Mouse (Mus musculus) 3T3-L1 (cell line): ENCODE results near the gene Ksr2.

Experiments used
- DNase-seq: peaks from one replicate; pipeline ENCODE4 v3.0.0-alpha.2; 2015; ENCODE audit warnings: low read depth, low spot score

Ksr2 gene

DNA sequence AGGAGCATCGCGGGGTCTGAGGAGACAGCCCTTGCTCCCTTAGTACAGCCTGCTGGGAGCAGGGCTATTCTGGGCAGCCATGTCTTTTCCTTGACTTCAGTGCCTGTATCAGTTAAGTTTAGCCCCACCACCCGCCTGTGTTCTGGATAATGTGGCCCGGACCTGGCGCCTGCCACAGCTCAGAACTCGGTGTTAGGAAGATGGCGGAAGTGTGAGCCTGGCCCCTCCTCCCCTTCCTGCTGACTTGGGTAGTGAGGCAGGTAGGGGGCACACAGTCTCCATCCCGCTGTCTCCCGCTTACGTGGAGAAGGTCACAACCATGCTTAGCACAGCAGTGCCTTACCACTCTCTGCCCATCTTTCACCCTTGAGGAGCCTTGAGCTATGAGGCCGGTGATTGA lies 68.2 kb downstream of the Ksr2 start:
- no peak for DNase-seq

DNA sequence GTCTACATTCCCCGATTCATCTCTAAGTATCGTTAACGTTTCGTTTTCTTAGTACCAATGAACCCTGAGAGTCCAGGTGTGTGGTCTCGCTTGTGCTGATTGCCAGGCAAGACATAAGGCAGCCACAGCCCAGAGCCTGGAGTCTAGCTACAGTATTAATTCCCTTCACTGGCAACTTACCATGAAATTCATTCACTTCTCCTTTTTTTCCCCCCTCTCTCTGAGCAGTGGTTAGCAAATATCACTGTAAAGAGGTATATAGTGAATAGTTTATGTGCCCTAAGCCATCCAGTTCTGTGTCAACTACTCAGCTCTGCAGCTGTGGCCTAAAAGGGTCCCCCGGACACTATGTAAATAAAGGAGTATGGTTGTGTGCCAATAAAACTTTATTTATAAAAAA lies 71.6 kb downstream of the Ksr2 start:
- DNase-seq = no peak

DNA sequence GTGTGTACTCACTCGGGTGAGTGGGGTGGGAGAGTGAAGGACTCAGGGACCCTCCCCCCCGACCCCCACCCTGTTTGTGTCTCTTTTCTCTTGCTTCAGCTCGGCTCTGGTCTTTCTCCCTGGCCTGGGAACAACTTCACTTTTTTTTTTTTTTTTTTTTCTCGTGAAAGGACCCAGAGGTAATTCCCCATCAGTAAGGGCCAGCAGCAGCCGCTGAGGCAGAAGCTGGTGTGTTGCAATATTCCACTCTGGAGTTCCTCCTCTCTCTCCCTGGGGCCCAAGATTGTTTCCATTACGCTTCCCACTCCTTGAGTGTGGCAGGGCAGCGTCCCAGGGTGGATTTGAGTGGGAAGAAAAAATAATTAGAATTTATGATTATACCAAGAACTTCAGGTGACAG lies 72.3 kb downstream of the Ksr2 start:
- no peak for DNase-seq

DNA sequence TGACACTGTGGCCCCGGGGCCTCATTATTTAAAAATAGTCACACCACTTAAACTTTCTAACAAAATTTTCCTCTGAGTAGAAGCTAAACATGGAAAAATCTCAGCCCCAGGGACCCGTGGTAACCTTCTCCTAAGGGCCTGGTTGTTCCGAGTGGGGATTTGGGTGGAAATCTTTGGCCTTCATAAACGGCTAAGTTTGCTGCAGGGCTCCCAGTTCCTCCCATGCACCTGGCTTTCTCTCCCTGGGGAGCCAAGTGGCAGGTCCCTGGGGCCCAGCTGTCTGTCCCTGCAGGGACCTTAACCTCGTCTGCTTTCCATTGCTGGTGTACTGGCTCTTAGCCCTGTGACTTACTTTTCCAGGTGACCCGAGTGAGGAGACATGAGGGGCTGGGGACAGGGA lies 74.4 kb downstream of the Ksr2 start:
- no peak for DNase-seq

DNA sequence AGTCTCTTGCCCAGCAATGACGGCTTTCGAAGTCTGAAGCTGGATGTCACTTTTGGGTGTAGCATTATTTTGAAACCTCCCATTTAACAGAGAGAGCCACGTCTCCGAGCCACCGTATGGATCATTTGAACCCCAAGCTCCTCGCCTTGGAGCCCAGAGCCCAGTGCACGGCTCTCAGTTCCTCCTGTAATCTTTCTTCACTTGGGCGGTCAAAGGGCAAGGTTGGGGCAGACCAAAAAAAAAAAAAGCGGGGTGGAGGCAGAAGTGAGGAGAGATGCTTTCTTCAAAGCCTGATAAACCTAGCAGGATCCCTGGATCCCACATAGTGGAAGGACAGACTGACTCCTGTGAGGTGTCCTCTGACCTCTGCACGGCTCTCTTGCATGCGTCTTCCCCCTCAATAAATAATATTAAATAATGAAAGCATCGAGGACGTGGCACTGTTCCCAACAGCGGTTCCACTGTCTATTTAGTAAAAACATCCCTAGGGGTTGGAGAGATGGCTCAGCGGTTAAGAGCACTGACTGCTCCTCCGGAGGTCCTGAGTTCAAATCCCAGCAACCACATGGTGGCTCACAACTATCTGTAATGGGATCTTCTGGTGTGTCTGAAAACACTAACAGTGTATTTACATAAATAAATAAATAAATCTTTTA lies 75.0 kb downstream of the Ksr2 start:
- DNase-seq = no peak

DNA sequence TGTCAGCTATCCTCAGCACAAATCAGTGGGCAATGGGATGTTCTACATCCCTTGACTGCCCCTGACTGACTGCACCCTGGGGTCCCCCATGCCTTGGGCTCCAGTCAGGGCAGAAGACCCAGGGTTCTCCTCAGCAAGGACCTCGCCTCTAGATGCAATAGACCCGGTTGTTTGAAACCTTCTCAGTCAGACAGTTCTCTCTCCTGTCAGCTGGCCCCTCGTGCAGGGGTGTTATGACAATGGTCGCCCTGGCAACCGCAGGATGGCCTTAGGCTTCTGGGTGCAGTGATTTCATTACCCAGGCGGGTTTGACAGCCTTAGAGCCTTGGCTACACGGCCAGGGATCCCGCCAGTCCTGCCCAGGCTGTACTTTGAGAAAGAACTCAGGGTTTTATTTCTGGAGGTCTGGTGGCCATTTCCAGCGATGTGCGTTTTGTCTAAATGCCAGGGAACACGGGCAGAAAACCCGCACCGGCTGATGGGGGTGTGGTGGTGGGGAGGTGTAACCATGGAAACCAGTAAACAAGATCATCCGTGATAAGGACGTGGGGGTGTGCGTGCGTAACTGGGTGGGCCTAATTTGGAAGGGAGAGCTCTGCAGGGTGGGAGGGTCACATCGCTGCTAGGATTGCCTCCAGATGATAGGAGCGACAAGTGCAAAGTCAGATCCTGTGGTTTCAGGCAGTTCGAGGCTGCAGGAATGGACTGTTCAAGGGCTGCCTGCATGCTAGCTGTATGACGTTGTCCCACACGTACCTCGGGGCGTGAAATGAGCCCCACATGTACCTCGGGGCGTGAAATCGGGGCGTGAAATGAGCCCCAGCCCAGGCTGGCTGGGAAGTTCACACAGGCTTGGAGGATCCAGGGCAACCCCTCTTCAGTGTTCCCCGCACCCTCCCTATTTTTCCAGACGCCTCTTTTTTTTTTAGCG lies 79.4 kb downstream of the Ksr2 start:
- no peak for DNase-seq

DNA sequence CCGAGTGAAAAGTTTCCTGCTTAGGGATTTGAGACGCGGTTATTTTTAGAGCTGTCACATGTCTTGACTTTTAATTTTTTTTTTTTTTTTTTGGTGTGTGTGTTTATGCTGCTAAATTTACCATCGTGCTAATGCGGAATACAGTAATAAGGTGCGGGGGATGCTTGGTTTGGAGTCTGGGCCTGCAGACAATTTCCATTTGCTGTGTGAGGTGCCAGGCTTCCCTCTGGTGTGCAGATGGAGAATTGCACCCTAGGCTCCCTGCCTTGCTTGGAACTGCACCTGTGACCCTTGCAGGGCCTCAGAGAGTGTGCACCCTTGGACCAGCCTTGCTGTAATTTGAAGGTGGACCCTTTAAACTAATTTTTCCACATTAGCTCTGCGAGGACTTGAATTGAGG lies 80.1 kb downstream of the Ksr2 start:
- DNase-seq = peak; percentile 70

DNA sequence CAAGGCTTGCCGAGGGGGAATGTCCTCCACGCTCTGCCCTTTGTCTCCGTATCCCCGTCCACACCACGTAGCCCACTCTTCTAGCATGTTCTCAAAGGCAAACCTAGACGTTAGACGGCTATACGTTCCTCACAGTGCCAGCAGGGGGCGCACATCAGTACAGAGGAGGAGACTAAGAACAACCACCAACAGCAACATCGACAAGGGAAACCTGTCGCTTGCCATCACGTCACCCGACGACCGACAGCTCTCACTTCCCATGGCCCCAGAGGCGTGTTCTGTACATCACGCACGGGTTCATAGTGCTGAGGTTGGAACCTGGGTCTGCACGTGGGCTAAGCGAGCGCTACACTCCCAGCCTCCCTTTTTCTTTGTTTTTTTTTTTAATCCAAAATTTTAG lies 83.3 kb downstream of the Ksr2 start:
- no peak for DNase-seq

DNA sequence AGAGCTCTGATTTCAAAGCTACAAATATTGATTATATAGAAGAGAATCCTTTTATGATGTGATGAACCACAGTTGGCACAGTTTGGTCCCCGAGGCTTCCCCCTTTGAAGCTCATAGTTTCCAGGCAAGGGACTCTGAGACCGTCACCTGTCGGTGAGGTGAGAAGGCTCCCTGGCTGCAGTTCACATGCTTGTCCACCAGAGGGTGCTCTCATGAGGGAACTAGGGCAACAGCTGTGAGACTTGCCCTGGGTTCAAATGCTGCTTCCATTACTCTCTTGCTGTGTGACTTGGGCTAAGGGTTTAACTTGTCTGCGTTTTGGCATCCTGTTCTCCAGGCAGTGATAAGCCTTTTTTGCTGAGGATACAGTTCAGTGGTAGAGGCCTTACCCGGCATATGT lies 88.8 kb downstream of the Ksr2 start:
- DNase-seq = no peak

DNA sequence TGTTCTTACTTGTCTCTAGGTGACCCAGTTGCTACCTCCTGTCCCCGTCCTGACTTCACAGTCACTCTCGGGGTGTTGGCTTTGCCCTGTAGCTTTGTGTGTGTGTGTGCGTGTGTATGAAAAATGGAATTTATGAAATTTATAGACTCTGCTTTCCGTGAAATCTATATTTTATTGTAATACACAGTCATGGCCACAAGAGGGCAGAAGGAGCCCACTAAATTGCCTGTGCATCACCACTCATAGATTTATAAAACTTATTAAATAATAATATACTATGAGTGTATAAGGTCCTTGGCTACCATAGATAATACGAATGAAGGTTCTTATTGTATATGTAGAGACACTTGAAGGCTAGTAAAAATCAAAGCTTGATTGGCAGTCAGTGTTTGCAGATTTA lies 90.6 kb downstream of the Ksr2 start:
- DNase-seq = peak; percentile 42

DNA sequence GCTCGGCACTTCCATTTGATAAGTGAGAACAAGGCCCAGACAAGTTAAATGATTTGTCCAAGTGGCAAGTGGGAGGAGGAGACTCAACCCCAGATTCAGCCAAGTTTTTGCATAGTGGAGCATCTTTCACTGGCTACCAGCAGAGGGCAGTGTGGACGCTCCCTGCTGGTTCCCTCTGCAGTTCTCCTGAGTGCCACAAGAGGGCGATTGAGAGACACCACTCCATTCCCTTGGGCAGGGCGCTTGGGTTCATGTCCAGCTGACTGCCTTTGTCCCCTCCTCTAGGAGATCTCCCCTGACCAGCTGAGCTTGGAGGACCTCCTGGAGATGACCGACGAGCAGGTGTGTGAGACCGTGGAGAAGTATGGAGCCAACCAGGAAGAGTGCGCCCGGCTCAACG lies 91.4 kb downstream of the Ksr2 start:
- peak; percentile 69 for DNase-seq

DNA sequence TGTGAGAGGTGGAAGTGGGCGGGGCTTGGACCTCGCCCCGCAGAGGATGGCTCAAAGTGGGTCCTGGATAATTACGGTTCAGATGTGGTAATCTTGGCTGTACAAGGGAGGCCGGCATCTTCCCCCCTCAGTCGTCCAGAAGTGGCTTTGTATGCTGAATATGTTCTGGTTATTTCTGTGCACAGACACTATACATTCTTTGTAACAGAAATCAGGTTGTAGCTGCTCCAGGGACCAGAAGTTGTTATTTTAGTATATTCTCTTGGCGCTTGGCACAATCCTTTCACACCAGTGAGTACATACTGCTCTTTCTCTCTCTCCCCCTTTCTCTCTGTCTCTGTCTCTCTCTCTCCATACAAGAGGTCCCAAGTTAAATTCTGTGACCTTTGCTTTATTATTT lies 92.0 kb downstream of the Ksr2 start:
- DNase-seq = no peak

DNA sequence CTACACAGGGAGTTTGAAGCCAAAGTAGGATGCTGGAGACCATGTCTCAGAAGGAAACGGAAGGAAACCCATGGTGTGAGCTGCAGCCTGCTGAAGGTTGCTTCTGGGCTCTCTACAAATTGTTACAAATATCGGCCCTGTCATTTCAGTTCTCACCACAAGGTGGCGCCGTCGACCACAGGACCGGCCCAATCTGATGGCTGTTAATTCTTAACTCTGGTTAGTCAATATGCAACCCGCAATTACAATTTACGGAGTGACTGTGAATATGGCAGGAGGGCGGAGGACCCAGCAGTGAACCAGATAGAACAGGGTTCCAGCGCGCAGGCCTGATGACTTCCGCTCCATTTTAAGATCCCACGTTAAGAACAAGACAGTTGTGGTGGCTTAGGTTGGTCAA lies 92.6 kb downstream of the Ksr2 start:
- peak; percentile 57 for DNase-seq

DNA sequence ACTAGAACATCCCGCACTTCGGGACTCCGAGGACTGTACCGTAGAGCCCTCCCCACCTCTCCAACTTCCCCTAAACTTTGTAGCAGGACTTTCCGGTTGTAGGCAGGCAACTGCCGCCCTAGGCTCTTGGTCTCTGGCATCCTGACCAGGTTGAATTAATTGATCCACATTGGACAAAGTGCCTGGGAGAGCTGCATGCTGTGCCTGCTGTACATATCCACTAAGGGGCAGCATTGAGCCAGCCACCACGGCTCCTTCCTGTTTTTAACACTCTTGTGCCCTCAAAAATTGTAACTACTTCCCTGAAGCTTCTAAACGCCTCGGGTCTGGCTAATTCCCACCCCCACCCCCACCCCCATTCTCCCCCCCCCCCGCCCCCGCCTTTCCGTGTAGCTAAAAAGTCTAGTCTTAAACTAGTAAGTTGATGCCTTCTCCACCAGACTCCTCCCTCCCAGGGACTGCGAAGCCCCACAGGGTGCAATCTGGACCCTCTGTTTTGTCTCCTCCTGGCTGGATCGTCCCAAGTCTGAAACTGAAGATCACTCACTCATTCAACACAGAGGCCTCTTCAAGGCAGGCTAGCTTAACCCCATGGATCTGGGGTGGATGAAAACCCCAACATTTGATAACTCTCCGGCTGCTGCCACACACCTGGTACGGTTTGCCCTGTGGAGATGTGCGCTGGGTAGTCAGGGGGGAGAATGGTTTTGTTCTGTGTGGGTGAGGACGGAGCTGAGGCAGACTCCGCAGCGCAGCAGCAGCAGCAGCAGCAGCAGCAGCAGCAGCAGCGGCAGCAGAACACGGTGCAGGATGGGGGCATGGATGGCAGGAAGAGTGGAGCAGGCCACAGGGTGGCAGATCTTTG lies 95.9 kb downstream of the Ksr2 start:
- peak; percentile 59 for DNase-seq

DNA sequence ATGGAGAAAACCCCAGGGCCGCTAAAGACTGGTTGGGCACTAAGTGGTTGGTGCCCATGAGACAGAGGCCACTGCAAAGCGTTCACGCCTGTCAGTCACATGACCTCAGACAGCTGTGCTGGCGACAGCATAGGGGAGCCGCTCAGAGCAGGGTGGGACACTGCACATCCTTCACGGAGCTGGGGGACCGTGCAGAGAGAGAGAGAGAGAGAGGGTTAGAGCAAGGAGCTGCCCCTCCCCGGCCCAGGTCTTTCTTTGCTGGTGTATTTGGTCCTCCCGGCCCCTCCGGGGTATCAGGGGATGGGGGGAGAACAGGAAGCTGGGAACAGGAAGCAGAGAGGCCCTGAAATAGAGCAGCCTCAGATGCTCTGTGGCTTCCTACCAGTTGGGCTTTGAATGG lies 97.1 kb downstream of the Ksr2 start:
- DNase-seq = no peak

DNA sequence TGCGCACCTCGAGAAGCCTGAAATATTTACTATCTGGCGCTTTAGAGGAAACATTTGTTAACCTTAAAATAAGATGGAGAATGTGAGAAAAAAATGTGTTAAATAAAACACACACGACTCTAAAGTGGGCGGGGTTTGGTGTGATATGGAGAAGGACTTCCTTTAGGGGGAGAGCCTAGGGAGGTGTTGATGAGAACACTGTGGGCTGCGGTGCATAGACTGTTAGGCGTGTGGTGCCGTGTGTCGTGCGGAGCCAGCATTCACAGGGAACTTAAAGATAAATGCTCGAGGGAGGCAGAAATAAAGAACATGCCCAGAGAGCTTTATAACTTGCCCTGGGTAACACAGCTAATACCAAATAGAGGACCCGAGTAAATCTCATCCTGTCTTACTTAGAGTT lies 101.6 kb downstream of the Ksr2 start:
- DNase-seq = no peak

DNA sequence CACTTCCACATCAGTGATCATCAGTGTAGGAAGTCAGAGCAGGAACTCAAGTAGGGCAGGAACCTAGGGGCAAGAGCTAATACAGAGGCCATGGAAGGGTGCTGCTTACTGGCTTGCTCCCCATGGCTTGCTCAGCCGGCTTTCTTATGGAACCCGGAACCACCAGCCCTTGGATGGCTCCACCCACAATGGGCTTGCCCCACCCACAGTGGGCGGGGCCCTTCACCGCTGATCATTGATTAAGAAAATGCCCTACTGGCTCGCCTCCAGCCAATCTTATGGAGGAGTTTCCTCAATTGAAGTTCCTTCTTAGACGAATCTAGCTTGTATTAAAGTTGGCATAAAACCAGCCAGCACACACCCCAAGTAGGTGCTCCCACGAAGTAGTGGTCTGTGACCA lies 102.1 kb downstream of the Ksr2 start:
- DNase-seq = no peak

DNA sequence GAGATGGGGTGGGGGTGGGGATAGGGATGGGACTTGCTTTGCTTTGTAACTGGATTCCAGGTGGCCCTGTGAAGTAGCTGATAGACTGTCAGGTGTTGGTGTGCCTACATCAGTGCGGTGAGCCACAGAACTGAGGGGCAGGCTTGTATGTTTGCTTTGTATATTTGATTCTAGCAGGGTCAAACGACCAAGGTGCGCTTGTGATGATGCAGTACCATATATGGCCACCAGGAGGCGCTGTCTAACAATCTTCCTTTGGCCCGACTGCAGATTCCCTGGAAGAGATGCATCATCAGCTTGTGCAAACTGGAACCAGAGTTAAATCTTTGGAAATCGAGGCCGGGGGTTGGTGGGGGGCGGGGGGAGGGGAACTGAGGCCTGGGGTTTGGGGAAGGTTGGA lies 102.8 kb downstream of the Ksr2 start:
- peak; percentile 78 for DNase-seq

DNA sequence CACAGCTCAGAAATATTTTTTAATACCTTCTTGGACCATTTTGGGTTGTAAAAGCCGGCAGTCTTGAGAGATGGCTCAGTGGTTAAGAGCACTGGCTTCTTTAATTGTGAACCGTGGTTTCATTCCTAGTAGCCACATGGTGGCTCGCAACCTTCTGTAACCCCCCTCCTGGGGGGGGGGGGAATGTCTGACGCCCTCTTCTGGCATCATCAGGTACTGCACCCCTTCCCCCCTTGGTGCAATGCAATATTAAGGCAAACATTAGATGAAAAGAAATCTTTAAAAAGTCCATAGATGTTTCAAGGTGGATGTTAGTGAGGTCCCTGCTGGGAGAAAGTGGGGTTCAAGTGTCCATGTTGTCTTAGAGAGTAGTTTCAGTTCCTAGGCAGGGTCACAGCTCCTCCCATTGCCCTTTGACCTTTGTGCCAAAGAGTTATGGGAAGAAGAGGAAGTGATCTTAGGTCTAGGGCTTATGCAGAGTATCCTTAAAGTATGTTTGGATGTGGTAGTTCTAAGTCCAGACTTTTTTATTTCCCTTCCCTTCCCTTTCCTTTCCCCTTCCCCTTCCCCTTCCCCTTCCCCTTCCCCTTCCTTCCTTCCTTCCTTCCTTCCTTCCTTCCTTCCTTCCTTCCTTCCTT lies 106.2 kb downstream of the Ksr2 start:
- no peak for DNase-seq

DNA sequence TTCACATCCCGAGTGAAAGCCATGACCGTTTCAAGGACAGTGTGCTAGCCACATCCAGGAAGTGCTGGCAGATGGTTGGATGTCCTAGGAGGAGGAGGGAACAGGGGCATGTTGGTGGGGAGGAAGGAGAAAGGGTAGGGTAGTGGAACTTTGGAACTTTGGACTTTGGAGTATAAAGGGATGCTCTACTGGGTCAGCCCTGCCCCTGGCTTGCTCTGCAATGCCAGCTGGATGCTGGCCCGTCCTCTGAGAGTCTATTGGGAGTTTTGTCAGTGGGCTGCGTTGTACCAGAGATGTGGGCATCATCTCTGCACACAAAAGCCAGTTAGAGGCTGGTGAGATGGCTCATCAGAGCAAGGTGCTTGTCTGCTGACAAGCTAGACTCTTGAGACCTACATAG lies 107.4 kb downstream of the Ksr2 start:
- DNase-seq = no peak

DNA sequence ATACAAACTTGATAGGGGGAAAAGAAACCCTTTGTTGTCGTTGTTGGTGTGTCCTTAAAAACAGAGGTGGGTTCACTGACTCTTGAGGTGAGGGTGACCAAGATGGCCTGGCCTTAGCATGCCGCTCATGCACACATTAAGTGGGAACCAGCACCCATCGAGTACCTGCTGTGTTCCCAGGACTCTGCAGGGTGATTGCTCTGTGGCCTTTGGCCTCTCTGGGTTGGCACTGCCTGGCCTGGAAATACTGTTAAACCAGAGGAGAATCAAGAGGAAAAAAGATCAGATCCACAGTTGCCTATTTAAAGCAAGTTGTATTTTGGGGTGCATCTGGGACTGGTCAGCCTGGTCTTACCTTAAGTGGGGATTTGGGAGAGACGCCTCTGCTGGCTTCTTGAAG lies 107.9 kb downstream of the Ksr2 start:
- no peak for DNase-seq

DNA sequence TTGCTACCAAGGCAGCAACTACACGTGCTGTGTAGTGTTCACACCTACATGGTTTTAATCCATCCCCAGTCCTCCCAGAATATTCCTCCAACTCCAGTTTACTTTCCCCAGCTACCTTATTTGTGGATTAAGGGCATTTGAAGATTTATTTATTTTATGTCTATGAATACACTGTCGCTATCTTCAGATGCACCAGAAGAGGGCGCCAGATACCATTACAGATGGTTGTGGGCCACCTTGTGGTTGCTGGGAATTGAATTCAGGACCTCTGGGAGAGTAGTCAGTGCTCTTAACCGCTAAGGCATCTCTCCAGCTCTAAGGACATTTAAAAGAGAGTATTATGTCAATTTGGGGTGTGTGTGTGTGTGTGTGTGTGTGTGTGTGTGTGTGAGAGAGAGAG lies 108.7 kb downstream of the Ksr2 start:
- no peak for DNase-seq
